Mouse (Mus musculus): ENCODE results near the gene Btbd17.

DNA sequence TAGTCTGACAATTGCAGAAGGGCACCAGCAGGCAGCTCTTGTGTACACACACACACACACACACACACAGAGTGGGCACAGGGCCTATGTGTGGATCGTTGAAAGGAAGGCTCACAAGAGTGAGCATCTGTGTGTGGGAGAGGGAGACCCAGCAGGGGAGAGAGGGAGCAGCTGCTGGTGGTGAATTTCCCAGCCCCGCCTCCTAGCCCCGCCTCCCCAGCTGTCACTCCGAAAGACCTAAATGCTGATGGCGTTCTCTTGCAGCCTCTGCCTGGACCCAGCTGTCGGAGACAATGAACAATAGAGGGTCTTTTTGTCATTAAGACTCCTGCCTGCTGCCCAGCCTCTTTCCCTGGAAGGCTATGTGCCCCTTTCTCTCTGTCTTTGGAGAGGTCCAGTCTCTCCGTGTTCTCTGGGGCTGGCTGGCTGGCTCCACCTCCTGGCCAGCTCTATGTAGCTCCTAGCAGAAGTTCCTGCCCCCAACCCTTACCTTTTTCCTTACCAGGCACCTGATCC is 456 bp downstream of the Btbd17 start:
- TF ChIP-seq POLR2A (IDR thresholded peaks at IDR 0.05; ENCODE audit: insufficient read length, low read depth) (peak; percentile 61), E2F4 (IDR thresholded peaks at IDR 0.05; ENCODE audit: insufficient read depth) (no peak), POLR2AphosphoS2 (IDR thresholded peaks at IDR 0.05; ENCODE audit: insufficient read length, low read depth) (peak; percentile 14), TCF12 (IDR thresholded peaks at IDR 0.05; ENCODE audit: insufficient read depth, poor library complexity, severe bottlenecking) (peak; percentile 68), USF1 (IDR thresholded peaks at IDR 0.05; ENCODE audit: low read depth) (no peak), MYOD1 (IDR thresholded peaks at IDR 0.05; ENCODE audit: control insufficient read depth in 1 of 3, insufficient read length in 2 of 3, low read depth in 2 of 3) (peak; percentile 81 to 97 (median 97)), MAX (IDR thresholded peaks at IDR 0.05; ENCODE audit: low read depth) (no peak), SRF (IDR thresholded peaks at IDR 0.05; ENCODE audit: control insufficient read depth, insufficient read length, low read depth) (no peak), MYOG (IDR thresholded peaks at IDR 0.05; ENCODE audit: control insufficient read depth in 1 of 3, insufficient read depth in 1 of 3, insufficient read length in 2 of 3, low read depth in 2 of 3) (peak; percentile 83 to 98 (median 95))
